Mouse (Mus musculus): ENCODE data around the gene Bola2.

DNA sequence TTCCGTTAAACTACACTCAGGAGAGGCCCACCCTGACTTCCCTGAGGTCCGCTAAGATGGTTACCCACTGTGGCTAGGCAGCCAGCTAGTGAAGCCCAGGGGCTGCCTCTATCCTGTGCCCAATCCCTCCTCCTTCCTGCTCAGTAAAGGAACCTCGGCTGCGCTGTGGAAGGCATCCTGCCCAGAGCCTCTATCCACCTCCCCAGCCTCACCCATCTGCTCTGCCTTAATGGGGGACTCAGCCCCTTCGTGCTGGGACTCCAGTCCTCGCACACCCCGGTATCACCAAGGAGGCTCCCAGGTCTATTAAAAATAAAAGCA is 8.5 kb downstream of the Bola2 start:
- TF ChIP-seq GATA1 (IDR thresholded peaks at IDR 0.05; ENCODE audit: low read depth, low read length) (no peak), POLR2A (IDR thresholded peaks at IDR 0.05; ENCODE audit: control insufficient read depth in 1 of 2, insufficient read depth in 1 of 2, low read depth in 1 of 2, low read length in 2 of 2, poor library complexity in 1 of 2) (no peak), BHLHE40 (IDR thresholded peaks at IDR 0.05; ENCODE audit: borderline replicate concordance, low read depth, low read length) (no peak), TBP (IDR thresholded peaks at IDR 0.05; ENCODE audit: low read depth, low read length) (no peak), MAZ (IDR thresholded peaks at IDR 0.05; ENCODE audit: low read depth, low read length) (no peak), CTCF (IDR thresholded peaks at IDR 0.05 in 2 of 3, conservative IDR thresholded peaks at IDR 0.05 in 1 of 3; ENCODE audit: control insufficient read depth in 1 of 3, insufficient read depth in 1 of 3, low read depth in 2 of 3, low read length in 3 of 3, poor library complexity in 1 of 3, severe bottlenecking in 1 of 3) (no peak), ZNF384 (IDR thresholded peaks at IDR 0.05; ENCODE audit: low read depth, low read length) (no peak), NELFE (IDR thresholded peaks at IDR 0.05; ENCODE audit: low read depth, low read length) (no peak), GABPA (IDR thresholded peaks at IDR 0.05; ENCODE audit: low read depth, low read length) (no peak), EP300 (IDR thresholded peaks at IDR 0.05; ENCODE audit: low read depth in 1 of 2, low read length in 2 of 2) (no peak), ZC3H11A (IDR thresholded peaks at IDR 0.05; ENCODE audit: low read depth, low read length) (no peak)

Measured in MEL (cell line).